Mouse (Mus musculus) ovary, postnatal 14 days (tissue): ENCODE results near the gene Isx.

ENCODE experiments used
- DNase-seq: peaks from one replicate; pipeline ENCODE4 v3.0.0; 2022; ENCODE audit warnings: low spot score

The Isx gene

GRCm38 (mm10) chr8:74872940-74873339, at the start of gene Isx:
TSS of gene Isx (plus strand) at chr8:74873173.
- DNase-seq: no peak

- DNase-seq: no peak
Observed at GRCm38 (mm10) chr8:74827689-74828088, 45.3 kb upstream of the Isx start.

GRCm38 (mm10) chr8:74831322-74831721, 41.7 kb upstream of the Isx start:
- no peak for DNase-seq

GRCm38 (mm10) chr8:74834246-74834645, 38.7 kb upstream of the Isx start:
- DNase-seq: no peak

- DNase-seq: no peak
Observed at GRCm38 (mm10) chr8:74847376-74848048, 25.5 kb upstream of the Isx start.

GRCm38 (mm10) chr8:74848707-74849106, 24.3 kb upstream of the Isx start:
- DNase-seq: no peak

GRCm38 (mm10) chr8:74850971-74851370, 22.0 kb upstream of the Isx start:
- no peak for DNase-seq

GRCm38 (mm10) chr8:74851837-74852236, 21.1 kb upstream of the Isx start:
- DNase-seq: peak; percentile 3

- peak; percentile 36 for DNase-seq
Observed at GRCm38 (mm10) chr8:74853488-74853887, 19.5 kb upstream of the Isx start.

- DNase-seq: no peak
Observed at GRCm38 (mm10) chr8:74854786-74855185, 18.2 kb upstream of the Isx start.

- DNase-seq: no peak
Observed at GRCm38 (mm10) chr8:74855341-74855740, 17.6 kb upstream of the Isx start.

- DNase-seq: no peak
Observed at GRCm38 (mm10) chr8:74859241-74859640, 13.7 kb upstream of the Isx start.

GRCm38 (mm10) chr8:74860449-74860848, 12.5 kb upstream of the Isx start:
- DNase-seq: no peak

GRCm38 (mm10) chr8:74862598-74862997, 10.4 kb upstream of the Isx start:
- DNase-seq: no peak

GRCm38 (mm10) chr8:74870346-74870949, 2.5 kb upstream of the Isx start:
- DNase-seq: no peak

- no peak for DNase-seq
Observed at GRCm38 (mm10) chr8:74871686-74872085, 1.3 kb upstream of the Isx start.

- DNase-seq: no peak
Observed at GRCm38 (mm10) chr8:74872151-74872823, 686 bp upstream of the Isx start.

- DNase-seq: no peak
Observed at GRCm38 (mm10) chr8:74874565-74874964, 1.6 kb downstream of the Isx start.

GRCm38 (mm10) chr8:74878637-74879036, 5.7 kb downstream of the Isx start:
- no peak for DNase-seq

- DNase-seq: no peak
Observed at GRCm38 (mm10) chr8:74888763-74889162, 15.8 kb downstream of the Isx start.

GRCm38 (mm10) chr8:74891030-74891429, 18.1 kb downstream of the Isx start:
- DNase-seq: no peak

GRCm38 (mm10) chr8:74896302-74896701, 23.3 kb downstream of the Isx start:
- no peak for DNase-seq

- DNase-seq: no peak
Observed at GRCm38 (mm10) chr8:74897315-74897714, 24.3 kb downstream of the Isx start.
